Mouse (Mus musculus): ENCODE measurements around the gene Acaa1b. TPM values are rescaled to one million over a fixed set of nuclear protein-coding genes. Genes with fewer than 3 reads are reported as not detected.

Gene Acaa1b
- total and polyA plus RNA-seq, 2 experiments from 2014 or later = 2.8 to 4.6 TPM

DNA sequence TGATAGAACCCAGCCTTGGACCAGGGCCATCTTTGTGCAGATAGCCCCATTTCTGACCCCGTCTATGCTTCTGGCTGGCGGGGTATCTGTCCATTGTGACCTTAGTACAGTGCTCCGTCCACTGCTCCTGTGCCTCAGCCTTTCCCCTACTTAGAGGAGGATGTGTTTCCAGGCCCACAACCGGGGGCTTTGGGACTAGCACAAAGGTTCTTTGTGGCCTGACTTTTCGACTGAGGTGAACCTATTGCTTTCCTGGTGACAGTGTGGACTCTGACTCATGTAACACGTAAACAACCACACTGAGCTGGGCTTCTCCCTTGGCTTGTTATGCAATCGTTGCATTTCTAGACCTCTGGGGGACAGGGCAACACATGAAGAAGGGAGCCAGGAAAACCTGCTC lies 7.8 kb upstream of the Acaa1b start:
- ATAC-seq (ENCODE audit: low FRiP score) (no peak), DNase-seq (ENCODE audit: low spot score) (no peak)
- H3K36me3 ChIP-seq (ENCODE audit: insufficient read depth, low read length) = no peaks in the 10 kb centered on the region
- H3K27ac ChIP-seq (ENCODE audit: low read depth, low read length) = no peak overlapping the region
- H3K4me1 ChIP-seq (ENCODE audit: insufficient read depth, low read length) = no peaks in the 10 kb centered on the region
- no peak overlapping the region for H3K4me2 ChIP-seq (ENCODE audit: low read depth, low read length, poor library complexity, severe bottlenecking)
- H3K9ac ChIP-seq (replicated peaks; ENCODE audit: low read length, poor library complexity, severe bottlenecking) = no peak overlapping the region
- H3K4me3 ChIP-seq (ENCODE audit: low read depth, low read length) = no peak overlapping the region
- H3K9me3 ChIP-seq (ENCODE audit: low read length) = no peaks in the 10 kb centered on the region
- TF ChIP-seq CTCF (IDR thresholded peaks at IDR 0.05) = no peak
- no peaks in the 10 kb centered on the region for H3K27me3 ChIP-seq (ENCODE audit: insufficient read depth, low read length)
- 87% methylated on average over 7 of the region's 7 CpGs for WGBS

DNA sequence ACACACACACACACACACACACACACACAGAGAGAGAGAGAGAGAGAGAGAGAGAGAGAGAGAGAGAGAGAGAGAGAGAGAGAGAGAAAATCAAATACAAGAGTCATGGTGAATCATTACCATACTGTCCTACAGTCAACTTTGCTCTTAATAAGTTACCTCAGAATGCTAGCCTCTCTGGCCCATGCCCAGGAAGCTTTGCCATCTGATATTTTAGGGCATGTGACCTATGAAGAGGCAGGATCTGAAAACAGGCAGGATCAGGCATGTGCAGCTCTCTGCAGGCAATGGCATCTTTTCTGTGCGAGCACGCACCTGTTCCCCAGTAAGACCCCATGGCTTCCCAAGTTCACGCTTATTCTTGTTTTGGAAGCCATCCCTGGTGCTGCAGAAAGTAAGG lies 3.8 kb upstream of the Acaa1b start:
- H3K4me1 ChIP-seq (ENCODE audit: insufficient read depth, low read length) = no peaks in the 10 kb centered on the region
- H3K36me3 ChIP-seq (ENCODE audit: insufficient read depth, low read length) = no peaks in the 10 kb centered on the region
- no peak overlapping the region for H3K27ac ChIP-seq (ENCODE audit: low read depth, low read length)
- no peak for DNase-seq (ENCODE audit: low spot score)
- WGBS = 91% methylated on average over 3 of the region's 3 CpGs
- H3K4me2 ChIP-seq (ENCODE audit: low read depth, low read length, poor library complexity, severe bottlenecking) = no peak overlapping the region
- no peak overlapping the region for H3K4me3 ChIP-seq (ENCODE audit: low read depth, low read length)
- peaks cover 5% of the 10 kb centered on the region; the same call in 1 of the 2 replicates for H3K27me3 ChIP-seq (ENCODE audit: insufficient read depth, low read length)
- TF ChIP-seq CTCF (IDR thresholded peaks at IDR 0.05) = no peak
- no peak overlapping the region for H3K9ac ChIP-seq (replicated peaks; ENCODE audit: low read length, poor library complexity, severe bottlenecking)
- H3K9me3 ChIP-seq (ENCODE audit: low read length) = no peaks in the 10 kb centered on the region
- no peak for ATAC-seq (ENCODE audit: low FRiP score)

DNA sequence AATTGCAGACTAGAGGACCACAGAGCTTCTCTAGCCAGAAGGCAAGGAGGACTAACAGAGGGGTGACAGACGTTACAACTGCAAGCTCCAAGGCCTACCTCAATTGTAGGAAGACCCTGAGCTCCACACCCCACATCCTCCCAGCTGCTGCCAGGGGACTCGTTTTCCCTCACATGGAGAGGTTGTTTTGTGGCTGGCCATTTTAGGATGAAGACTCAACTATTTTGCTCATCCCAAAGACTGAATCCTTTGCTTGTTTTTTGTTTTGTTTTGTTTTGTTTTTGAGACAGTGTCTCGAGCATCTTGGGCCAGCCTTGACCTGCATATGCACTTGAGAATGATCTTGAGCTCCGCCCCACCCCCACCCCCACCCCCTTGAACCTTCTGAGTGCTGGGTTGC lies 2.0 kb upstream of the Acaa1b start, which contains the start of gene Gm47289:
TSS of gene Gm47289 (plus strand) at position 301 of the 400 bp plus-strand sequence.
- H3K27me3 ChIP-seq (ENCODE audit: insufficient read depth, low read length) = peaks cover 12% of the 10 kb centered on the region; the same call in 1 of the 2 replicates
- no peak for ATAC-seq (ENCODE audit: low FRiP score)
- no peak for DNase-seq (ENCODE audit: low spot score)
- WGBS = 65% methylated on average over 4 of the region's 4 CpGs
- H3K4me2 ChIP-seq (ENCODE audit: low read depth, low read length, poor library complexity, severe bottlenecking) = no peak within 1 kb of the TSS
- H3K9ac ChIP-seq (replicated peaks; ENCODE audit: low read length, poor library complexity, severe bottlenecking) = no peak within 1 kb of the TSS
- no peaks in the 10 kb centered on the region for H3K4me1 ChIP-seq (ENCODE audit: insufficient read depth, low read length)
- H3K4me3 ChIP-seq (ENCODE audit: low read depth, low read length) = no peak within 1 kb of the TSS
- H3K9me3 ChIP-seq (ENCODE audit: low read length) = no peaks in the 10 kb centered on the region
- no peaks in the 10 kb centered on the region for H3K36me3 ChIP-seq (ENCODE audit: insufficient read depth, low read length)
- TF ChIP-seq CTCF (IDR thresholded peaks at IDR 0.05) = no peak
- no peak within 1 kb of the TSS for H3K27ac ChIP-seq (ENCODE audit: low read depth, low read length)

DNA sequence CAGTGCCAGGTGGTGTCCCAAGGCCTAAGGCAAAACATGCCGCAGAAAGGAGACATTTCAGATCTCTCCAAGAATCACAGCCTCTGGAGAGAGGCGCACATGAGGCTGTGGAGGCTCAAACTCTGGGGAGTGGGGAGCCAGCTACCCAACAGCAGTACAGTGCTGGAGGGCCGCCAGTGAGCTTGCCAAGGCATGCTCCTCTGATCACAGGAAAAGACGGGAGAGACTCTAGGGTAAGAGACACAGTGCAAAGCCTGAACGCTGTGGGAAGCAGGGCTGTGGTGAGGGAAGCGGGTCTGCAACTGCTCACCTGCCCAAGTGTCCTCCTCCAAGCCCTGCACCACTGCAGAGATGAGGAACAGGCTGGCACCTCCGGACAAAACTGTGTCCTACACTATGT lies 1.1 kb downstream of the Acaa1b start:
- Histone ChIP-seq H3K9ac (replicated peaks; ENCODE audit: low read length, poor library complexity, severe bottlenecking) (no peak overlapping the region), H3K36me3 (ENCODE audit: insufficient read depth, low read length) (no peaks in the 10 kb centered on the region), H3K27ac (ENCODE audit: low read depth, low read length) (no peak overlapping the region), H3K4me2 (ENCODE audit: low read depth, low read length, poor library complexity, severe bottlenecking) (0 out of 2 replicates have a peak overlapping the region, but pooled peaks have one; percentile 44), H3K4me3 (ENCODE audit: low read depth, low read length) (no peak overlapping the region), H3K9me3 (ENCODE audit: low read length) (no peaks in the 10 kb centered on the region), H3K4me1 (ENCODE audit: insufficient read depth, low read length) (no peaks in the 10 kb centered on the region), H3K27me3 (ENCODE audit: insufficient read depth, low read length) (peaks cover 12% of the 10 kb centered on the region; the same call in 1 of the 2 replicates)
- no peak for TF ChIP-seq CTCF (IDR thresholded peaks at IDR 0.05)
- ATAC-seq (ENCODE audit: low FRiP score) (no peak), DNase-seq (ENCODE audit: low spot score) (no peak)
- WGBS = 63% methylated on average over 7 of the region's 7 CpGs

GRCm38 (mm10) chr9:119155416-119155815 lies 1.5 kb downstream of the Acaa1b start:
- Histone ChIP-seq H3K9me3 (ENCODE audit: low read length) (no peaks in the 10 kb centered on the region), H3K9ac (replicated peaks; ENCODE audit: low read length, poor library complexity, severe bottlenecking) (no peak overlapping the region), H3K4me2 (ENCODE audit: low read depth, low read length, poor library complexity, severe bottlenecking) (no peak overlapping the region), H3K27me3 (ENCODE audit: insufficient read depth, low read length) (peaks cover 12% of the 10 kb centered on the region; the same call in 1 of the 2 replicates), H3K27ac (ENCODE audit: low read depth, low read length) (no peak overlapping the region), H3K4me3 (ENCODE audit: low read depth, low read length) (no peak overlapping the region), H3K36me3 (ENCODE audit: insufficient read depth, low read length) (no peaks in the 10 kb centered on the region), H3K4me1 (ENCODE audit: insufficient read depth, low read length) (no peaks in the 10 kb centered on the region)
- TF ChIP-seq CTCF (IDR thresholded peaks at IDR 0.05) = no peak
- DNase-seq (ENCODE audit: low spot score) (no peak), ATAC-seq (ENCODE audit: low FRiP score) (no peak)
- WGBS = 84% methylated on average over 8 of the region's 8 CpGs

DNA sequence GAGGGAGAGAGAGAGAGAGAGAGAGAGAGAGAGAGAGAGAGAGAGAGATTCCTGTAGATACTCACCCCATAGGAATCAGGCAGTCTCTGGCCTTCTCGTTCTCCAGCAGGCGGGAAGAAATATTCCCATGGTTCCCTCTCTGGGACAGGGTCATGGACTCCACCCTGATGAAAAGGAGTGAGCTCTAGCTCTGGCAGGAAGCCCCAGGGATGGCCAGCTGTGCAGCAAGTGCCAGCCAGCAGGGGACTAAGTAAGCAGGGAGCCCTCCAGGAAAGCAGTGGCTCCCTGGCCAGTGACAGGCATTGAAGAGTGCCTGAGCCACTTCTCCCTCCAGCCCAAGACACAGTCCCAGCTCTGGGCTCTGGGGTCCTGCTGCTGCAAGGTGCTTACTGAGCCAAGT lies 5.1 kb downstream of the Acaa1b start:
- H3K9ac ChIP-seq (replicated peaks; ENCODE audit: low read length, poor library complexity, severe bottlenecking) = no peak overlapping the region
- 58% methylated on average over 2 of the region's 2 CpGs for WGBS
- DNase-seq (ENCODE audit: low spot score) (no peak), ATAC-seq (ENCODE audit: low FRiP score) (no peak)
- no peak overlapping the region for H3K4me2 ChIP-seq (ENCODE audit: low read depth, low read length, poor library complexity, severe bottlenecking)
- peaks cover 12% of the 10 kb centered on the region; the same call in 1 of the 2 replicates for H3K27me3 ChIP-seq (ENCODE audit: insufficient read depth, low read length)
- no peak for TF ChIP-seq CTCF (IDR thresholded peaks at IDR 0.05)
- no peak overlapping the region for H3K27ac ChIP-seq (ENCODE audit: low read depth, low read length)
- H3K4me3 ChIP-seq (ENCODE audit: low read depth, low read length) = no peak overlapping the region
- H3K36me3 ChIP-seq (ENCODE audit: insufficient read depth, low read length) = no peaks in the 10 kb centered on the region
- H3K9me3 ChIP-seq (ENCODE audit: low read length) = no peaks in the 10 kb centered on the region
- H3K4me1 ChIP-seq (ENCODE audit: insufficient read depth, low read length) = no peaks in the 10 kb centered on the region

All from midbrain, postnatal 0 days (tissue).